Mouse (Mus musculus) kidney, adult 8-10 months (tissue): ENCODE measurements at regions not wholly inside any gene's neighbourhood (a gene's known extent, or its start where the extent isn't known, plus 50 kb on each side); places are given as distances from the start of the nearest gene placed in this dataset.

Experiments used
- DNase-seq, 2 experiments: peaks; one replicate each; pipeline ENCODE4 v3.0.0; 2022

GRCm38 (mm10) chr6:98748618-98749017 lies 406.1 kb upstream of the Gm765 start:
- no peak for DNase-seq

DNA sequence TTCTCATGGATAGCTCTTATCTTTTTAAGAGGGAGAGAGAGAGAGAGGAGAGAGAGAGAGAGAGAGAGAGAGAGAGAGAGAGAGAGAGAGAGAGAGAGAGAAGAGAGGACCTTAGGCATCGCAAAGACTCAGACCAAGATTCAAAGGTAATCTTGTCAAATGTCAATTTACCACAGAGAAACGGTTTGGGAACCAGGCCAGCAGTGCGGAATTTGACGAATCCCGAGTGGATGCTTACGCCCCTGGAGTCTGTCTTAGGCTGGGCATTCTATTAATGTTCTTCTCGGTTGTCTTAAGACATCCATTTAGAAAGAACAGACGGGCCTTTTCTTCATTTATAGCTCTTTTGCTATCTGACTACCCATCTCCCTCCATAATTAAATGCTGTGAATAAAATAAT lies 404.4 kb upstream of the Gm765 start:
- no peak for DNase-seq

DNA sequence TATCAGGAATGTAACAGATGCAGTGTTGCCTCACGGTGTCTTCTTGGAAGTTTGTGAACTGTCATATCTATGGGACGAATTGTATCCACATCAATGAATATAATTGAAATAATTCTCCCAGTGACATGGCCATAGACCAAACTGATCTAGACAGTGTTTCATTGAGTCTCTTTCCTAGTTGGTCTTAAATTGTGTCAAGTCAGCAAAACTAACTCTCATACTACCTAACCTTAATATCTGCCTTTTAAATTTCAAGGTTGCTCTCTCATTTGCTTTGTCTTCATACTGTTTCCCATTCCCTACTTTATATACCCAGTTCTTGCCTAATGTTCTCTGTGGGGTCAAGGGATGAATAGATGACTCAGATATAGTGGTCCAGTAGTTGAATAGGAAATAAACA lies 397.9 kb upstream of the Gm765 start:
- DNase-seq: no peak

DNA sequence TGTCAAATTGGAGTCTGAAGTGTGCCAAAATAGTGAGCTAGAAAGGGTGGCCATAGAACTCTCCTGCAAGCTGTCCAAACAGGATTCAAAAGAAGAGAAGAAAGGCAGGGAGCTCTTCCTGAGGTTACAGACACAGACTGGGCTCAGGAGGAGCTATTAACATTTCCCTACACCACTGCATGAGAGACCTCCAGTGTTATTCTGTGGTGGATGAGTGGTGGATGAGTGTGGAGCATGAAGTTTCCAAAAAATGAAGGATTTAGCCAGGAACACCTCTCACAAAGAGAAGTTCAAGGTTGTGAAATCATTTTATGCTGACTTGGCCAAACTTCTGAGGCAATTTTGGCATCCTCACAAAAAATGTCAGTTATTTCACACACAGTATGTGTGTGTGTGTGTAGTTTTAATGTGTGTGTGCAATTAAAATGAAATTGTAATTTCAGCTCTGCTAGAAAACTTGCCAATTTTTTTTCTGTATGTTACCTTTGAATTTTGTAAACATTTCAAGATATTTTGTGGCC lies 388.5 kb upstream of the Gm765 start:
- DNase-seq: no peak

DNA sequence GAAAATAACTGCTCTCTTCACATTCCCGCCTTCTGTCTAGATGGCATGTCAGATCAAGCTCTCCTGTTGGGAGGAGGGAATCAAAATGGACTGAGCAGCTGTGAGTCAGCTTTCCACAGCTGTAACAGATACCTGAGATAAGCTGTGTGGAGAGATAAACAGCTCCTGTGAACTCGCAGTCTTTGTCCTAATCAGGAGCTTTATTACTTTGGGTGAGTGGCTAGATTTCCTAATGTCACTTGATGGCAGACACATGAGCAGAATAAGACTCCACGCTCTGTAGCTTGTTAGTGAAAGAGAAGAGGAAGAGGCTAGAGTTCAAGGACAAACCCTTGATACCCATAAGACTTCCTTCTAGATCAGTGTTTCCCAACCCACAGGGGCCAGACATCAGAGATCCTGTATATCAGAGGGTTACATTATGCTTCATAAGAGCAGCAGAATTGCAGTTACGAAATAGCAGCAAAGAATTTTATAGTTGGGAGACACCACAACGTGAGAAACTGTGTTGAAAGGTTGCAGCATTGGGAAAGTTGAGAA lies 384.1 kb upstream of the Gm765 start:
- DNase-seq: no peak

- DNase-seq: no peak
Measured at GRCm38 (mm10) chr6:98704887-98705622, 362.5 kb upstream of the Gm765 start.

GRCm38 (mm10) chr6:98697571-98697970 lies 355.0 kb upstream of the Gm765 start:
- DNase-seq: no peak

GRCm38 (mm10) chr6:98693411-98693810 lies 350.9 kb upstream of the Gm765 start:
- no peak for DNase-seq

- no peak for DNase-seq
Measured at GRCm38 (mm10) chr6:98690133-98690532, 347.6 kb upstream of the Gm765 start.

DNA sequence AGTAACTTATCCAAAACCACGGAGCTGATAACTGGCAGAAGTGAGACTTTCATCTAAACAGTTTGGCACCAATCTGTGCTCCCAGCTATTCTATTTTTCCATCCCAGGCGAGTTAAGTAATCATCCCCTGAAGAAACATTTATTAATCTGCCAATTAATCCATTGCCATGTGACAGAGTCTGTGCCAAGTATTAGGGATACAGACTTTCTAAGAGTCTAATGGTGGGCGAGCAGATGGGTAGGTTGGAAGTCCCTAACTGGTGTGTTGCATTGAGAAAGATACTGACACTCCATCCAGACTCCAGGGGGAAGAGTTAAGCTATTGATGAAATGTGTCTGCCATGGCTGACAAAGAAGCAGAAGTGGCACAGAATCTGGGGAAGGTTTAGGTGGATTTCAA lies 346.8 kb upstream of the Gm765 start:
- no peak for DNase-seq

- no peak for DNase-seq
Measured at GRCm38 (mm10) chr6:98688624-98689023, 346.1 kb upstream of the Gm765 start.

DNA sequence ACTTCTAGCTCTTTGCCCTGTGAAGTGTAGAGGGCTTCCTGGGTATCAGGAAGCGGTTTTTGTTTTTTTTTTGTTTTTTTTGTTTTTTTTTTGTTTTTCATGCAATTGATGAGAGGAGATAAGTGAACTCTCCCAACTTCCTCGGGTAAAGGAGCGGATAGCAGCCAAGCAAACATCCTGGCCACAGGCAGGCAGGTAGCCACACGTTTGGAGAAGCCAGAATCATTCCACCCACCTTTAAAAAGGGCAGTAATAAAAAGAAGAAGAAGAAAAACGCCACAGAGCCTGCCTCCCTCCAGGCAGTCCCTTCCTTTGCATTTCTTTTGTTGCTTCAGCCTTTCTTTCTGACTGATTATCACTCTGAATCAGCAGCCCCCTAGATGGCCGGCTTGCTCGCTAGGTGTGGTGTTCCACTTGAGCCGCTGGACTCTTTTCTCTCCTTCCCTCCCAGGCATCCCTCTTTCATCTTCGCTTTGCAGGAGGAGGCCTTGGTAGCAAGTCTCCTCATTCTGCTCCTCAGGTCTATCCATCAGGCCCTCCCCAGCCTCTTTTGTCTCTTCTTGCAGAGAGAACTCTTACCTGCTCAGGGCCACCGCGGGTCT lies 323.9 kb upstream of the Gm765 start:
- DNase-seq: no peak

- no peak for DNase-seq
Measured at GRCm38 (mm10) chr6:98651827-98652226, 309.3 kb upstream of the Gm765 start.

GRCm38 (mm10) chr6:98651315-98651714 lies 308.8 kb upstream of the Gm765 start:
- DNase-seq: no peak

DNA sequence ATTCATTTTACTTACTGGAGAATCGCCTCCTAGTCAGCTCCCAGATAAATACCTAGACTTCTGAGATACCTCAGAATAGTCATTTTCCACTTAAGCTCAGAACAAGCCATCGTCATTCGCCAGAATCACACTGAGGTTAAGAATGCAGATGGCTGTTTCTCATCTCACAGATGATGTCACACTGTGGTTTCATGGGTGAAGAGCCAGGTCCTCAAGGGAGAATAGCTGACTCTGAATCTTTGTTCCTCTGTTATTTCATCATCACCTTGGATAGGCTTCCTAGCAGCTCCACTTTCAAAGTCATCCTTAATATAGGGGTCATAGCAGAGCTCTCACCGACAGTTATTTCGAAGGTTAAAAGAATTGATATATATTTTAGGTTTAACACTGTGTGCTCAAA lies 297.8 kb upstream of the Gm765 start:
- DNase-seq: no peak

GRCm38 (mm10) chr6:98635816-98636215 lies 293.3 kb upstream of the Gm765 start:
- no peak for DNase-seq

DNA sequence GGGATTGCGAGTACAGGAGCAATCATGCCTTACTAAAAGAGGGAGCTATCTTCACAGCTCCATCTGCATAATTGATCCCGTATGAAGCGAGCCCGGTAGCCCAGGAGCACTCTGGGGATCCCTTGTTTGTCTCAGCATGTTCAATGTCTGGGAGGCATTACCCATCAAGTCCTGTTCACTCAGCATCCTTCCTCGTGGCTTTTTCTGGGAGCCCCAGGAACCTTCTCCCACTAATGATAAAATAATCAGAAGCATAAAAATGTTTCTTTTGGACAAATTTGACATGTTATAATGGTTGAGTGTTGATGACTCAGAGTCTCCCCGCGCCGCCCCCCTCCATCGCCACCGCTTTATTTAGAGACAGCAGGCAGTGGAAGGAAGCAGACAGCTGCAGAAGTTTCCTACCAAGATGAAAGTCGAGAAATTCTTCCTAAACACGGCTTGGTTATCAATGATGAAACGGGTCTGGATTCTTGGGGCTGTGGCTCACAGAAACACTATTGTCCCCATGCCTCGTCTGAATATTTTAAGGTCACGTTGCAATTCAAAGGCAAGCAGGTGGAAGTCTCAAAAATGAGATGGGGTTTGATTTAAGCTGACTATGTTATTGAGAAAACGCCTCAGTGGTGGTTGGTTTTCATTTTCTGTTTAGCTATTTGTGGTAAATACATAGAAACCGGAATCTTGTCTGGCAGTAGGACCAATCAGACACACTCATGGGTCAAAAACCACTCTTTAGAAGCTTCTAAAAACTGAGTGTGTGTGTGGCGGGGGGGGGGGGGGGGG lies 289.9 kb upstream of the Gm765 start:
- no peak for DNase-seq

GRCm38 (mm10) chr6:98631269-98631668 lies 288.7 kb upstream of the Gm765 start:
- no peak for DNase-seq

GRCm38 (mm10) chr6:98629646-98630045 lies 287.1 kb upstream of the Gm765 start:
- no peak for DNase-seq

DNA sequence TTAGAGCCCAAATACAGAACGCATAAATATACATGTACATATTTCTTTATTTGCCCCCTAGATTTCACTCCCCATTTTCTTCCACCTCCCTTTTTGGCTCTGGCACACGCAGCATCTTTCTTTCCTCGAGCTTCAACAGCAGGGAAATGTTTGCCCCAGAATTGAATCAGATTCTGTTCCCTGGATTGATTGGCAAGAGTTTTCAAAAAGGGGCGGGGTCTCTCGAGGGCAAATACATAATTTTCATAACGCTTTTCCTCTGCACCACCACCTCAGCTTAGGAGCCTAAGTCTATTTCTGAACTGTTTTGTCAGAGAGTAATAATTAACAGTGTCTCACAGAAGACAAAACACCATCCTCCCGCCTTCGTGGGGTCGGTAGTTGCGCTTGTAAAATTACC lies 283.9 kb upstream of the Gm765 start:
- no peak for DNase-seq

DNA sequence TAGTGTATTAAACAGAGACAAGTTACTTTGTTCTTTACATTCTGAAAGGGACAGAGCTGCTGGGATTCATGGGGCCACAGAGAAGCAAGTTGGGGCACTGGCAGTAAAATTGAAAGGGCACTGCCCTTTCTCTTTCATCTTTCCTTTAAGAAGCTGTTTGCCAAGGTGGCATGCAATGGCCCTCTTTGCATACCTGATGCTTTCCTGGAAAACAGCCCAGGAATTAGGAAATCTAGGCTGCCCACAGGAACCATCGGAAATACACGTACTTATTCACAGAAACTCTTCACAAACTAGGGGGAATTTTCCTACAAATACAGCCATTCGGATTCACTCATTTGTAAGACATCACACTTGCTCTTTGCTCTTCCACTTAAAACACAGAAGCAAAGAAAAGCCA lies 278.3 kb upstream of the Gm765 start:
- DNase-seq: no peak

DNA sequence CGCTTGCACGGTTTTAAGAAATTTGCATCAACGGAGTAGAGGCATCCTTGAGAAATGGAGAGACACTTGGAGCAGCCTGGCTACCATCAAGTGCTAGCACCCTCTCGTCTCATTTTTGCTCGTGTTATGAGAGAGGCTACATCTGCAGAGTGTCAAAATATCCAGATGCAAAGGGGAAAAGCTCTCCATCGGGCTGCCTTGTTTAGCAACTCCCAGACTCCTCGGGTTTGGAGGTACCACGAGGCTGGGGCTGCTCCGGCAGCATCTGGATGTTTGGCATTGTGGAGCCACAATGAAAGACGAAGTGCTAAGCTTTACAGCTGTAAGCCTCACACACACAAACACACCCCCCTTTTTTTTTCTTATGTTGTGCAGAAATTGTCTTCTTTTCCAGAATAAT lies 270.5 kb upstream of the Gm765 start:
- DNase-seq: no peak

DNA sequence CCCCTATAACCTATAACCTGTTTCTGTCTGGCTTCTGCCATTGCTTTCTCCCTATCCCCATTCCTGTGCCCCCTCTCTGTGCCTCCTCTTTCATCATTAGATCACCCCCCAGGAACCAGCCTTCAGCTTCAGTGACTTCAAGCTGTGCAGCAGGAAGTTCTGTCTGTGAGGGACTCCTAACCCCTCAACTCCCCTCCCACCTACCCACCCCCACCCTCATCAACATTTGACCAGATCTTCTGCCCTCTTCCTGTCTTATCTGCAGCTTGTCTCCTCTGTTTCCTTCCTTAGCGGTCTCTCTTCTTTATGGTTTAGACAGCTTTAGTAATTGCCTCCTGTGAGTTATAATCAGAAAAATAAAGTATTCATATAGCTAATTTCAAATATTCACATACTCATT lies 266.6 kb upstream of the Gm765 start:
- DNase-seq: no peak

DNA sequence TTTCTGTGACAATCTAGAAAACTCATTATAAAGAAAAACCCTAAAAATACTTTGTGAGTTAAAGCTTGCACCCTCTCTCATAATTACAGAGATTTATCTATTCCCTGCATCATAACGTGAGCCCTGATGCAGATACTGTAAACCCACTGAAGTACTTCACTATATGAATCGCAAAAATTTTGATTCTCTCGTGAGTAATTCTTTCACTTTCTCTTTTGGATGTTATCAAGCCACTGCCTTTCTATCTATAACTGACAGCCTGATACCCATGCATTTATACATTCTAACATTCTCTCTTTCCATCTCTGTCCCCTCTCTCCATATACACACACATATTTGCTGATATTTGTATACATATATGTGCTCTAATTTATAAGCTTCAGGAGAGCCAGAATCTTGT lies 264.1 kb upstream of the Gm765 start:
- no peak for DNase-seq
